Mouse (Mus musculus): Measurements from ENCODE around the gene Ppp2r2d. TPM values are rescaled to one million over a fixed set of nuclear protein-coding genes. Genes with fewer than 3 reads are reported as not detected.
A peak's percentile ranks its signal among the peaks of the same experiment; 100 is the strongest.

Ppp2r2d gene
- polyA plus RNA-seq, 1 experiment from 2014 or later = 38.9 TPM

- Histone ChIP-seq H3K4me2 (peak overlapping the region; percentile 72), H3K27me3 (no peaks in the 10 kb centered on the region)
- 6% methylated on average over 10 of the region's 10 CpGs for WGBS
Measured at GRCm38 (mm10) chr7:138908768-138909276, 62.9 kb downstream of the Ppp2r2d start.

GRCm38 (mm10) chr7:138909277-138910192 is 63.7 kb downstream of the Ppp2r2d start, which contains the start of gene Bnip3:
TSS of gene Bnip3 (minus strand) at chr7:138909519.
- peak within 1 kb of the TSS; percentile 83 for H3K9ac ChIP-seq
- peak within 1 kb of the TSS; percentile 73 for H3K4me3 ChIP-seq
- H3K4me2 ChIP-seq = peak within 1 kb of the TSS; percentile 72
- H3K27ac ChIP-seq = peak within 1 kb of the TSS; percentile 77
- no peaks in the 10 kb centered on the region for H3K36me3 ChIP-seq
- WGBS = under 1% methylated on average over 66 of the region's 66 CpGs
- peaks cover 45% of the 10 kb centered on the region for H3K4me1 ChIP-seq
- ATAC-seq (ENCODE audit: borderline replicate concordance, extremely low read depth, low FRiP score, low TSS enrichment) = peak; percentile 94
- H3K9me3 ChIP-seq = no peaks in the 10 kb centered on the region
- H3K27me3 ChIP-seq = no peaks in the 10 kb centered on the region

More at GRCm38 (mm10) chr7:138908768-138909276, 62.9 kb downstream of the Ppp2r2d start:
- peaks cover 45% of the 10 kb centered on the region for H3K4me1 ChIP-seq
- peak overlapping the region; percentile 83 for H3K9ac ChIP-seq
- no peaks in the 10 kb centered on the region for H3K36me3 ChIP-seq
- no peak for ATAC-seq (ENCODE audit: borderline replicate concordance, extremely low read depth, low FRiP score, low TSS enrichment)
- peak overlapping the region; percentile 73 for H3K4me3 ChIP-seq
- peak overlapping the region; percentile 77 for H3K27ac ChIP-seq
- H3K9me3 ChIP-seq = no peaks in the 10 kb centered on the region

- peak overlapping the region; percentile 72 for H3K4me2 ChIP-seq
- WGBS = 22% methylated on average over 7 of the region's 7 CpGs
- peak overlapping the region; percentile 77 for H3K27ac ChIP-seq
- H3K9ac ChIP-seq = peak overlapping the region; percentile 36
- H3K27me3 ChIP-seq = no peaks in the 10 kb centered on the region
- peaks cover 42% of the 10 kb centered on the region for H3K4me1 ChIP-seq
- ATAC-seq (ENCODE audit: borderline replicate concordance, extremely low read depth, low FRiP score, low TSS enrichment) = no peak
- H3K9me3 ChIP-seq = no peaks in the 10 kb centered on the region
- H3K4me3 ChIP-seq = peak overlapping the region; percentile 73
- H3K36me3 ChIP-seq = no peaks in the 10 kb centered on the region
Measured at GRCm38 (mm10) chr7:138910193-138910562, 64.3 kb downstream of the Ppp2r2d start.

DNA sequence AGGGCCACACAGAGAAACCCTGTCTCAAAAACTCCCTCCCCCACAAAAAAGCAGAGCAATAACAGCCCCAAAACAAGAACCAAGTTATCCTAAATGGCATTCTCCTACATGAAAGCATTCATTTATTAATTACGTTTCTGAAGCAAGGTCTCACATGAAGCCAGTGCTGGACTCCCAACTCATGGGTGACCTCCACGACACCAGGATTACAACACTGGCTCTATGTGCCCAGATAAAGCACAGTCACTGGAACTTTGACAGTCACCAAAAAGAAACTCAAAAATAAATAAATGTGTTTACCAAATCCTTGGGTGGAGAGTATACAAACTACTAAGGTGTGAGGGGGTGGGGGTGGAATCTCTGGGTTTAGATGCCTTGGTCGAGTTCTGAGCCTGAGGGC is 67.7 kb downstream of the Ppp2r2d start:
- WGBS = 63% methylated on average over 3 of the region's 3 CpGs
- no peak for ATAC-seq (ENCODE audit: borderline replicate concordance, extremely low read depth, low FRiP score, low TSS enrichment)
- Histone ChIP-seq H3K4me2 (no peak overlapping the region), H3K9ac (no peak overlapping the region), H3K27ac (no peak overlapping the region), H3K4me1 (peaks cover 14% of the 10 kb centered on the region), H3K4me3 (no peak overlapping the region), H3K27me3 (no peaks in the 10 kb centered on the region), H3K9me3 (no peaks in the 10 kb centered on the region), H3K36me3 (no peaks in the 10 kb centered on the region)

- Histone ChIP-seq H3K36me3 (no peaks in the 10 kb centered on the region), H3K4me3 (peak overlapping the region; percentile 36), H3K4me2 (peak overlapping the region; percentile 72), H3K27ac (peak overlapping the region; percentile 92), H3K9me3 (no peaks in the 10 kb centered on the region), H3K9ac (peak overlapping the region; percentile 28), H3K27me3 (no peaks in the 10 kb centered on the region), H3K4me1 (peaks cover 11% of the 10 kb centered on the region)
- under 1% methylated on average over 26 of the region's 26 CpGs for WGBS
- peak; percentile 86 for ATAC-seq (ENCODE audit: borderline replicate concordance, extremely low read depth, low FRiP score, low TSS enrichment)
Measured at GRCm38 (mm10) chr7:138919156-138919944, 73.5 kb downstream of the Ppp2r2d start.

- Histone ChIP-seq H3K27me3 (no peaks in the 10 kb centered on the region), H3K27ac (no peak overlapping the region), H3K9ac (no peak overlapping the region), H3K36me3 (no peaks in the 10 kb centered on the region), H3K9me3 (no peaks in the 10 kb centered on the region), H3K4me3 (no peak overlapping the region), H3K4me2 (no peak overlapping the region), H3K4me1 (peaks cover 11% of the 10 kb centered on the region)
- ATAC-seq (ENCODE audit: borderline replicate concordance, extremely low read depth, low FRiP score, low TSS enrichment) = no peak
- WGBS = 94% methylated on average over 8 of the region's 8 CpGs
Measured at GRCm38 (mm10) chr7:138921611-138922010, 75.7 kb downstream of the Ppp2r2d start.

GRCm38 (mm10) chr7:138923756-138924425 is 78.0 kb downstream of the Ppp2r2d start:
- H3K36me3 ChIP-seq = no peaks in the 10 kb centered on the region
- H3K4me1 ChIP-seq = peaks cover 8% of the 10 kb centered on the region
- H3K27ac ChIP-seq = no peak overlapping the region
- no peak overlapping the region for H3K9ac ChIP-seq
- no peak overlapping the region for H3K4me3 ChIP-seq
- no peak for ATAC-seq (ENCODE audit: borderline replicate concordance, extremely low read depth, low FRiP score, low TSS enrichment)
- no peaks in the 10 kb centered on the region for H3K27me3 ChIP-seq
- no peak overlapping the region for H3K4me2 ChIP-seq
- no peaks in the 10 kb centered on the region for H3K9me3 ChIP-seq
- WGBS = 7% methylated on average over 3 of the region's 3 CpGs

DNA sequence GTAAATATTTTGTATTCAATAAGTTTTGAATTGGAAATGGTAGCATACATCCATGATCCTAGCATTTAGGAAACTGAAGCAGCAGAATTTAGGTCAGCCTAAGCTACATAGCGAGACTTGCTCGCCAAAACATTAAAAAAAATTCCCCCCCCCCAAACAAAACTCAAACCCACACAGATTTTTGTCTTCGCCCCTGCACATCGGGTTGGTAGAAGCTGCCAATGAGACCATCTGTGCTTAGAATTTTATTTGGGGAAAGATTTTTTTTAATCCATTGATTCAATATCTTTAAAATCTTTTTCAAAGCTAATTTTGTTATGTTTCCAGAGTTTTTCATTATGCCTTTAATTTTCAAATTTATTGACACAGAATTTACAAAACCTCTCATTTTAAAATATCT is 82.6 kb downstream of the Ppp2r2d start:
- Histone ChIP-seq H3K36me3 (no peaks in the 10 kb centered on the region), H3K4me3 (no peak overlapping the region), H3K27me3 (no peaks in the 10 kb centered on the region), H3K4me1 (peaks cover 2% of the 10 kb centered on the region; the same call in 1 of the 2 replicates), H3K4me2 (no peak overlapping the region), H3K9me3 (no peaks in the 10 kb centered on the region), H3K27ac (no peak overlapping the region), H3K9ac (no peak overlapping the region)
- ATAC-seq (ENCODE audit: borderline replicate concordance, extremely low read depth, low FRiP score, low TSS enrichment) = no peak
- 86% methylated on average over 4 of the region's 4 CpGs for WGBS

Other genes starting within 250 kb of the Ppp2r2d start
- 10.7 and 12.5 TPM in 2 replicates for gene Mapk1ip1, start 194 bp downstream of the Ppp2r2d start, polyA plus RNA-seq (2015; fragmentation: Nextera tagmentation; extraction: Ambion mirVana)
- 109 and 120 TPM in 2 replicates for gene Bnip3, start 63.4 kb downstream of the Ppp2r2d start, polyA plus RNA-seq (2015; fragmentation: Nextera tagmentation; extraction: Ambion mirVana)
- 0.08 and 0.15 TPM in 2 replicates for gene Jakmip3, start 94.7 kb downstream of the Ppp2r2d start, polyA plus RNA-seq (2015; fragmentation: Nextera tagmentation; extraction: Ambion mirVana)
- gene Dpysl4, start 239.9 kb downstream of the Ppp2r2d start, polyA plus RNA-seq (2015; fragmentation: Nextera tagmentation; extraction: Ambion mirVana) = 5.4 and 6.3 TPM in 2 replicates

Data from lung, embryonic 15.5 days (tissue).